Mouse (Mus musculus): ENCODE results near the gene Pde4dip. TPM values are rescaled to one million over a fixed set of nuclear protein-coding genes. Genes with fewer than 3 reads are reported as not detected.

Pde4dip gene
- polyA plus RNA-seq (2012; rRNA removed) = 18.0 and 19.8 TPM in 2 replicates

DNA sequence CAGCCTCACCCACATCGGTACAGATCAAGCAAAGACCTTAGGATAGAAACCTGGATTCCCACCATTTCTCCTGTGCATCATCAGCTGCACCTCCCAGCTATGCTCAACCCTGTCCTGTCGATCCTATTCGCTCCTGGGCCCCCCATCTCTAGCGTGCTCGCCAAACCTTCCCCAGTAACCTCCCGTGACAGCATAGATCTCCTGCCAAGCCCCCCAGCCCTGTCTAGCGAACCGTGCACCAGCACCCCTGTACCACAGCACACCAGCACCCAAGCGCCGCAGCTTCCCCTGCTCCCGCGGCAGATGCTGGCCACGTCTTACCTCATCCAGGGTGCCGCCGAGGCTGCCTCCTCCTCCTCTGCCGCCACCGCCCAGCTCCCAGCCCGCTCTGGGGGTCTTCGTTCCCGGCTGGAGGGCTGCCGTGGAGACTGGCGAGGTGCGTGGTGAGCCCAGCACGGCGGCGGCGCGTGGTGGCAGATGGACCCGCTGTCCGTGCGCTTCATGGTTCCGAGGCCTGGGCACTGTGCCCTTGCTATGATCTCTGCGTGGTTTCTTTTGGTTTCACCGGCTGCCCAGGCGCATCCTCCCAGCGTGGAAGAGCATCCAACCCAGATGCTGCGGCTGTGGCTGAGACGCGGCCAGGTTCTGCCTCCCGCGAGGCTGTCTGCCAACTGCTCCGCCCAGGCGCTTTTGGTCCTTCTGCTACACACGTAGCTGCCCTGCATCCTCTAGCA lies at the start of gene Pde4dip:
Pde4dip (minus strand) TSS at position 540 of the 734 bp plus-strand sequence.

GRCm38 (mm10) chr3:97900516-97901490 lies 12.3 kb upstream of the Pde4dip start, which contains the start of gene Sec22b:
Gene Sec22b (plus strand): TSS chr3:97901190.

GRCm38 (mm10) chr3:97674644-97675110 lies 213.8 kb downstream of the Pde4dip start, which contains the start of gene Gm17651:
Gene Gm17651 (minus strand): TSS chr3:97674694.

DNA sequence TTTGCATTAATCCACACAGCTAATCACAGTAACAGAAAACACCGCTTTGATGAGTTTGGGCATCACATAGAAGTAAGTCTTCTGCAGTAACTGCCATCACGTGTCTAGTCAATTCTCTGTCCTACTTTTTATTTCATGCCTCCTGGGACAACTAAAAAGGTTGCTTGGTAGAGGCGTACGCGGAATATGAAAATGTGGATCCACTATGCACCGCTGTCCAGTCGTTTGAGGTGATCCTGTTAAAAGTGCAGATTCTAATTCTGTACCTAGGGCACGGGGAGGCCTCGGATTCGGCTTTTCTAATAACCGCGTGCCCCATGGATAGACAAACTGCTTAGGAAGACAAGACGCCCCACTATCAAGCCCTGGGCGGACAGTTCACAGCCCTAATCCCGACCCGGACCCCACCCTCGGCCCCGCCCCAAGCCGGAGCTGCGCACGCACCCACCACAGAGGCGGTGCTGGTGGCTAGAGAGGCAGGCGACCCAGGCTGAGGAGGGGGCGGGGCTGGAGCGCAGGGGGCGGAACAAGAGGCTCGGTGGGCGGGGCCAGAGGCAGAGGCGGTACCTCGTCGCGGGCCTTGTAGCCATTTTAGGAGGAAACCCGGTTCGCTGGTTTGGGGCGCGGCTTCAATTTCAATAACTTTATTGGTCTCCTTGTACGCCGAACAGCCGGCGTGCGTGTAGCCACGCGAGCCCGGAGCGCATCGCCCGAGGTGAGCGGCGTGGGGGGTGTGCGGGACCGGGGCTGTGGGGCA lies 230.7 kb downstream of the Pde4dip start, which contains the start of gene Prkab2:
Prkab2 (plus strand) TSS at position 539 of the 757 bp plus-strand sequence.

Other genes starting within 250 kb of the Pde4dip start
- 4.3 and 4.6 TPM in 2 replicates for gene Prkab2, start 230.5 kb downstream of the Pde4dip start, polyA plus RNA-seq (2012; rRNA removed)
- gene Gm17651, start 214.0 kb downstream of the Pde4dip start, polyA plus RNA-seq (2012; rRNA removed) = not detected in 2 replicates
- 27.5 and 35.6 TPM in 2 replicates for gene Sec22b, start 12.5 kb upstream of the Pde4dip start, polyA plus RNA-seq (2012; rRNA removed)
- gene Notch2, start 124.8 kb upstream of the Pde4dip start, polyA plus RNA-seq (2012; rRNA removed) = 11.3 and 11.5 TPM in 2 replicates